Mouse (Mus musculus) B cell, adult 2 months (primary cell): ENCODE results near the gene Pex12.
"Not testable (repeated sequence)": the region's sequence is repeated elsewhere in the genome, so short reads cannot be mapped to it uniquely, and the experiment has no call there.

ENCODE experiments used
- DNase-seq, 2 experiments: peaks; one replicate each; pipeline ENCODE4 v3.0.0; 2022

Gene Pex12

DNA sequence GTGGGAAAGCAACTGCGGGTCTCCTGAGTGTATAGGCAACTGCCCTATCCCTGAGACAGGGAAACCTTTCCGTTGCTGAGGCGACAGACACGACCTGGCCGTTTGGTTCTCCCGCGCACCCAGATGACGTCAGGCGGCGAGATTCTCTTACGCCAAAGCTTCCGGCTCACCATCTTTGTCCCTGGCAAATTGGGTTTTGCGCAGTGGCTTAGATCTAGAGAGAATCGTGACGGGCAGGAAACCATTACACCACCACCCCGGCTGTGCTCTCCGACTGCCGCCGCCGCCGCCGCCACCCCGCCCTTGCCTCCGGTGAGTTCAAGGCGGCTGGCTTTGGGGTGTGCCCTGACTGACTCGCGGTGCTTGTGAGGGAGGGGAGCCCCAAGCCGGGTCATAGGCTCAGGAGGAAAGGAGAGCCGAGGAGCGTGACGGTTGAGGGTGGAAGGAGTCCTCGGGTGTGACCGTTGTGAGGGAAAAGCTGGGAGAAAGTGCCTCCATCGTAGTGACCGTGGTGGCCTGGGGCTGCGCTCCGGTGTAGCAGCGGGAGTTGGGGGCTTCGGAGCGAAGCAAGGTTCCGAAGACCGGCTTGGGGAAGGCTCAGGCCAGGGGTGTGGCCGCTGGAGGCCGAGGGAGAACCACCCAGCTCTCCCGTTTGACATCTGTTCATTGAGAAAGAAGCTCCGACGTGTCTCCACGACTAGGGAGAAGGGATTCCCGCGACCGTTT, at the start of gene Pex12:
Gene Pex12 (minus strand): TSS at position 61 of the 726 bp plus-strand sequence.
- peak; percentile 97 for DNase-seq

DNA sequence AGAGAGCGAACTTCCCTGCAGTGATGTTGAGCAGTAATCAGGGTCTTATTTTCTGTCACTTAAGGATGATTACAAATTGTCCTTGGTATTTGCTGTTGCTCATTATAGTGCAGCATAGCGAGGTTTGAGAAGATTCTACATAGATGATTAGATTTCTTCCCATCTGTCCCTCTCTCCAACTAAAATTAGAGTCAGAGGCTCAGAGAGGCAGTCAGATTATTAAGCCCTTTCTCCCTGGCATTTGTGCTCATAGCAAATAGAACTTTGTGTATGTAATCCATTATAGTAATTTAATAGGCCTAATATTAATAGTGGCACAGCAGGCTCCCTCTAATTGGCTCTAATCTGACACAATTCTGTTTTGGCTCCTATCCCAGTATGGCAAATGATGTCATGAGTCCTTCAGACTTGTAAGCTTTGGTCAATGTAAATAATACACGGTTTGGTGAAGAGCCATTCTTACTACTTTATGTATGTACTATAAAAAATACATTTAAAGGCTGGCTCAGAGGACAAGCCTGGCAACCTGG, 39.4 kb upstream of the Pex12 start:
- DNase-seq, result no peak

DNA sequence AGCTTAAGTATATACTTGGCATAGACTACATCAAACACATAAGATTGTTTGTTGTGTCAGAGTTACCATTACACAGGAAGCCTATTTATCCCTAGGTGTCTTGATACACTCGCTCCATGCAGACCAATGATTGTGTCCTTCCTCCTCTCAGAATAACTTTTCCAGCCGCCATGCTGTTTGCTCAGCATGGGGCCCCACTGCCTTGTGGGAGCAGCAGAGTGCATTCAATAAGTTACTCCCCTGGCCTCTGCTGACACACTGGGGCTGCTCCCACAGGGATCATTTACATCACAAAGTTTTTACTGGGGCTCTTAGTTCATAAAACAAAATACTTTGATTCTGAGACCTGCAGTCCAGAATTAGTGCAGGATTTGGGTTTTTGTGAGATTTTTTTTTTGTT, 37.3 kb upstream of the Pex12 start:
- no peak for DNase-seq

DNA sequence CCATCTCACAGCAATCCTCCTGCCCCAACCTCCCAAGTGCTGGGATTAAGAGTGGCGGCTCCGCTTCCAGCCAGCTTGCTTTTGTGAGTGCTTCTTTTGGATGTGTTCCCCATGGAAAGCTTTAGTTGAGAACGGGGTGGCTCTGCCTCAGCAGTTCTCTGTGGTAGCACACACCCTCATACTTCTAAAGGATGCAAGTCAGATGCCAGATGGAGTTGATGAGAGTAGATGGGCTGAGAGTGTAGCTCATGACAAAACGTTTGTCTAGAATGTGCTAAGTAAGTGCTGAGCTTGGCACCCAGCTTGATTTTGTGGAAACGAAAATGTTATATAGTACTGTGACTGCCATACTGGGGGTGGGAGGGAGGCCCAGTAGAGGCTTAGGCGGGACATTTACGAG, 33.4 kb upstream of the Pex12 start:
- DNase-seq, result no peak

DNA sequence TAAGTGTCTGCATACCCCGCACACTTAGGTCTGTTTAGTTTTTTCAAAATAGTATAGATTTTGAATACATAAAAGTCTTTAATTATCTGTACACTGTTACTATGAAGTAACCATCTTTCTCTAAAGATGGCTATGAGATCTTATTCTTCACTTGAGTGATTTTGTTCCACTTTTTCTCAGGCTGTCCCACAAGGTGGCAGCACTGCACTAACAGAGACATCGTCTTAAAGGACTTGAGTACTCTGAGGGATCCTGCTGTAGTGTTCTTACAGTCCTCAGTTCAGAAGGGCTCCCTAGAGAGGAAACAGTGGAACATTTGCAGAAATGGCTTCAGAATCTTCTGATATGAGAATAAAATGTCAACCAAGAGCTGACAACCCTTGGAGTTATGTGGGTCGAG, 25.0 kb upstream of the Pex12 start:
- DNase-seq, result peak; percentile 72

DNA sequence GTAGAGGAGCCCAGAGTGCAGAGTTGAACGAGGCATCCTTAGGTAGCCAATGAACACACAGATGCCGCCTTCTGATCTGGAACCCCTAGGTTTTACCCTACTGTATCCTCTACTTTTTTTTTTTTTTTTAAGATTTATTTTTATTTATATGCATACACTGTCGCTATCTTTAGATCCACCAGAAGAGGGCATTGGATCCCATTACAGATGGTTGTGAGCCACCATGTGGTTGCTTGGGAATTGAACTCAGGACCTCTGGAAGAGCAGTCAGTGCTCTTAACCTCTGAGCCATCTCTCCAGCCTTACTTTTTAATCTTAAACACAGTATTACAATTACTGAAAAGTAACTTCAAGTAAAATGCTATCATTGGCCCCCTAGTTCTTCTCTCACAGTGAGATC, 24.3 kb upstream of the Pex12 start:
- not testable (repeated sequence) for DNase-seq

DNA sequence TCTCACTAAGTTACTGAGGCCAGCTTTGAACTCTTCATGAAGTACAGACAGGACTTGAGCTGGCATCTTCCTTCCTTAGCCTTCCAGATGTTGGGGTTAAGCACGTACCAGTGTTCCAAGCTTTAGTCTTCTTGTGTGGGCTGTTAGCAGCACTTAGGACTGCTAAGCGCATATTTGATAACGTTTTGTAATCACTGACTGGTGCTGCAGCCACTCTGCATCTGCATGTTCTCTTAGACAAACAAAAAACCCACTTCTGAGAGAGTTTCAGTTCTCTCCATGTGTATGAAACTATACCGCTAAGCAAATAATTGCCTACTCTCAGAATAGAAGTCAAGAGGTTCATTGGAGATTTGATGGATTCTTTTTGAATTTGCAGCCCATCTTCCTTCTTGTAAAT, 16.7 kb upstream of the Pex12 start:
- DNase-seq, result no peak

DNA sequence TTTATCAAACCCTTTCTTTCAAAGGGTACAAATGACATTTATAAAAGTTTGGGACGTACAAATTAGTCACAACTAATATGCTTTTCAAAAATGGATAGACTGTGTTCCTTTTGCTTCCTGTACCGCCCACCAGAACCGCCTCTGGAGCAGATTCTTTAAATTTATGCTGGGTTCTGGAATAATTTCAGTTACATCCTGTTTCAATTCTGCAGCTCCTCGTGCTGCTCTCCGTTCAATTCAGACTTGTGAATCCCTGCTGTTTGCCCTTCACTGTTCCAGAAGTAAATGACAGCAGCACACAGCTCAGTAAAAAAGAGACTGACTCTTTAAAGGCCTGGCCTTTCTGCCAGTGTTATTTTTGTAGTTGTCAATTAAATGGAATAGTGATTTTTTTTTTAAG, 10.1 kb upstream of the Pex12 start:
- no peak for DNase-seq

DNA sequence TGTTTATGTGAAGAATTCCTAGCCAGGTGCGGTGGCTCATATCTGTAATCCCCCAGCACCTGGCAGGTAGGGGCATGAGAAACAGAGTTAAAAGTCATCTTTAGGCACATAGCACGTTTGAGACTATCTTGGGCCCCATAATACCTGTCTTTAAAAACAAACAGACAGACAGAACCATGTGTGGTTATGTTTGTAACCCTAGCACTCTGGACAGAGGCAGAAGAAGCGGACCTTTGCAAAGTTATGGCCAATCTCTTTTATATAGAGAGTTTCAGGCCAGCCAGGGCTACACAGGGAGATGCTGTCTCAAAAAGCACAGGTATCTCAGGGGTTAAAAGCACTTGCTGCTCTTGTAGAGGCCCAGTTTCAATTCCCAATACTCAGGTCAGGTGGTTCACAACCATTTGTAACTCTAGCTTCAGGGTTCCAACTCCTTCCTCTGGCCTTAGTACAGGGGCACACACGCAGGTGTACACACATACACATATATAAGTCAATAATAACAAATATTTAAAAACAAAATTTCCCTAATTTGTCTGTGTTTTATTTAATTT, 4.4 kb upstream of the Pex12 start:
- peak; percentile 6 to 16 for DNase-seq

DNA sequence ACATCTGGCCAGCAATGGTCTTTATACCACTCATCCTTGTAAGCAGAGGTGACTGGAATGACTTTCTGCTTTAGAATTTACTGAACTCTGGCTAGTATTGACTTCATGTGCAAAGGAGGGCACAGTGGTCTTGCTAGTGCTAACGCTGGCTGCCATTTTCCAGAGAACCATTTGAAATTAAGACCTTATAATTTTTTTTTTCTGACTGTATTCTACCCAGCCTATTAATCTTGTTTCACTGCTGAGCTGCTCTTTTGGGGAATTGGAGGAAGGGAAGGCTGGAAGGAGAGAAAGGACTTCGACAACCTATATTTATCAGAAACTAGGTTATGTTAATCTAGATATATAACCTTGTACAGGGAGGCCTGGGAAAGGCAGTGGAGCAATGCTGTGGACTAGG, 2.1 kb upstream of the Pex12 start:
- DNase-seq, result no peak

DNA sequence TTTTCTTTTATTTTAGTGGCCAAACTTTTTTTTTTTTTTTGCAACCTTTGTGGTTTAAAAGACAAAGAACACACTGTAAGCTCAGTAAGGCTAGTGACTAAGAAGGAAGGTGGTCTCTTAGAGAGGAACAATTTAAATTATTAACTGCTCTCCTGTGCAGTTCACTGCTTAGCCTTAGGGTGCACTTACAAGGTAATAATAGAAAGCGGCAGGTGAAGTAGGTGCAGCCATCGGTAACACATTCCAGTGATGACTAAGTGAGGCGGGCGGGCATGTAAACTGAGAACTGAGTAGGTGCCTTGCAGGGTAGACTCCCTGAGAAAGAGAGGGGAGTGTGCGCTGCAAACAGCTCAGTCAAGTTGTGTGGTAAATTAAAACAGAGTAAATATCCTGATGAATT, 1.4 kb upstream of the Pex12 start:
- peak; percentile 3 to 21 for DNase-seq

DNA sequence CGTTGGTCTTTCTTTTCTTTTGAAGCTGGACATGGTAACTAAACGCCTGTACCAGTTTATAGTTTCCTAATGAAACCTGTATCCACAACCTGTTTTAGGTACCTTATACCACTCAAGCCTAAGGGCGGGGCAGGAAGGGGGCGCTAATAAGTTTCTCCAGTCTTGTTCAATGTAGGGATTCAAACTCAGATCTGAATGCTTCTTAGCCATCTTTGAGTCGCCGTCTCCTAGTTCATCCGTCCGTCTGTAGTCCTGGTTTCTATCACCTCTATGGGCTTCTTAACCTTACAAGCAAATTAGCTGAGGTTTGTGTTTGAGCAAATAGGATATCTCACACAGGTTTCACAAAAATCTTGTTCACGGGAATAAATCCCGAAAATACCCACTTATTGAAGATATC, 262 bp downstream of the Pex12 start:
- no peak for DNase-seq

DNA sequence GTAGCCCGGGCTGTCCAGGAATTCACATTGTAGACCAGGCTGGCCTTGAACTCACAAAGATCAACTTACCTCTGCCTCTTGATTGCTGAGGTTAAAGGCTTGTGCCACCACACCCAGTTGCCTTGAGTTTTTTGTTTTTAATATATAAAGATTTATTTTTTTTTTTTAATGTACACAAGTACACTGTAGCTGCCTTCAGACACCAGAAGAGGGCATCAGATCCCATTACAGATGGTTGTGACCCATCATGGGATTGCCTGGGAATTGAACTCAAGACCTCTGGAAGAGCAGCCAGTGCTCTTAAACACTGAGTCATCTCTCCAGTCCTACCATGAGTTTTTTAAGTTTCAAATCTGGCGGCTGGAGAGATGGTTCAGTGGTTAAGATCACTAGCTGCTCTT, 955 bp downstream of the Pex12 start:
- peak in 1 of 2 experiments; percentile 4 for DNase-seq

DNA sequence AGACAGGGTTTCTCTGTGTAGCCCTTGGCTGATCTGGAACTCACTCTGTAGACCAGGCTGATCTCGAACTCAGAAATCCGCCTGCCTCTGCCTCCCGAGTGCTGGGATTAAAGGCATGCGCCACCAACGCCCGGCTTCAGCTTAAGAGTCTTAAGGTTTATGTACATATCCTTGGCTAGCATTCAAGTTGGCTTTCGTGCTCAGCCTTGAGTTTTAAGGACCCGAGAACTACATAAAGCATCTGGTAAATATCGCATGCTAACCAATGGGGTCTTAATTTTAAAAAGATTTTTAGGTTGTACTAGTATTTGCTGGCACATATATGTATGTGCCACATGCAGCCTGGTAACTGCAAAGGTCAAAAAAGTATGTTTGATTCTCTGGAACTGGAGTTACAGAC, 2.7 kb downstream of the Pex12 start:
- no peak for DNase-seq

DNA sequence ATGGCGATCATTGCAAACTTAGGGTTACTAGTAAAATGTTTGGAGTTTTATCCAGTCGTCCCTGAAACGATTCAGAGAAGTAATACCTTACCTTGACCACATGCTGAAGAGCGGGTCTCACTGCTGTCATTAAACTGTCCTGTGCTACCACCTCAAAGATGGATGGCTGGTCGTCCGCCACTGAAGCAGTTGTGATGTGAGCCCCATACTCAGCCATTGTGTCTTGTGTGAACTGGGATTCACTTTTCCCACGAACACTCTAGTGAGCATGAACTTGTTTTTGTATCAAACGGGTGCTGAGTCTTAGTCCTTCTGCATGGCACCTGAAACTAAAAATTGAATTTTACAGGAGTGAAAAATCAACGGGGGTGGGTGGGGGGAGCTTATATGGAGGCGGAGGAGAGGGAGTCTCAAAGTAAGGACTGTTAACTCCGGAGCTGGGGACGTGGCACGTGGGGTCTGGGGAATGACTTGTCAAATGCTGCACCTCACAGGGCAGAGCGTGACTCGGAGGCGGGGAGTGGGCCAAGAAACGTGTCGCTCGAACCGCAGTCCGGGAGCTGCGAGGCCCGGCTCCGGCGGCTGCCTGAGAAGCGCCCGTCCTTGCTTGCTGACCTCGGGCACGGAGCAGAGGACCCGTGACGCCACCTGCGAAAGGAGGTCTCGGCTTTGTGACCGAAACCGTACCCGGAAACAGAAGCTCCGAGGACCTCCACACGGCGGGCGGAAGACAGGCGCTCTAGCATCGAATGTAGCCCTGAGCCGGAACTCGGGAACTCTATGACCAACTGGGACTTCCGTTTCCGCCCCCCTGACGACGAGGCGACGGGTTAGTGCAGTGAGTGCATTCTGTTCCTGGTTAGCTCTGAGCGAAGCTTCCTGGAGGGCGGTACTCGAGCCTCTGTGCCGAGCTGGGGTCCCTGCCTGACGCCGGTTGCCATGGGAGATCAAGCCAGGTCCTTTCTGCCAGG, 3.9 kb downstream of the Pex12 start, which contains the start of gene Ap2b1:
Gene Ap2b1 (plus strand): TSS at position 800 of the 971 bp plus-strand sequence.
- DNase-seq, result peak; percentile 94 to 96

DNA sequence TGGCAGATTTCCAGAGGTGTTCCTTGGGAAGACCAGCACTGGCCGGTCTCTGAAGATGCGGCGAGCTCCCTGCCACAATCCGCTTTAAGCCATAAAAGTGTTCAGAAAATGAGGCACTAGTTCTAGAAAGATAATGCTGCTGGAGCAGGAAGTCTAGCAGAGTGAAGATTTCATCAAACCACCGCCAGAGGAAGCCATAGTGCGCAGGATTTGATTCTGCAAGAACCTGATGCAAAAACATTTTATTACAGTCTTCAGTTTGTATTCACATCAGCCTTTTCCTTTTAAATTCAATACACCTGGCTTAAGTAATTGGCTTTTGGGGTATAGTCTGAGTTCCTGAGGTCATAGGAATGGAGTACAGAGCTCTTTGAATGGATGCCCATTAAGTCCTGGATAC, 4.6 kb downstream of the Pex12 start:
- no peak for DNase-seq

DNA sequence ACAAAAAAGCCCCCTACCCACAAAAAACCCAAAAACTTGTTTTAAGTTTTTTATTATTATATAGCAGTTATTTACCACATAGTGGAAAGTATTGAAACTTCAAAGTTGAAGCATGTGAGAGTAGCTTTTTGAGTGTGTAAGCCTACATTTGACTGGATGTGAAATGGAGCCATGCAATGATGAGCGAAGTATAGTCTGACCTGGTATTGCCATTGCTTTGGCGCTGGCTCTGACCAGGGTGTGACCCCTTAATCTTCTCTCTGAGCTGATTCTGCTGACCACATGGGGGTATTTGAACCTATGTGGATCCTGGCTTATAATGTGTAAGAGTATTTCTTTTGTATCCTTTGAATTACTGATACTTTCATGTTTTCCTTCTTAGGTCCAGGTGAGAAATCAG, 8.3 kb downstream of the Pex12 start:
- DNase-seq, result no peak

DNA sequence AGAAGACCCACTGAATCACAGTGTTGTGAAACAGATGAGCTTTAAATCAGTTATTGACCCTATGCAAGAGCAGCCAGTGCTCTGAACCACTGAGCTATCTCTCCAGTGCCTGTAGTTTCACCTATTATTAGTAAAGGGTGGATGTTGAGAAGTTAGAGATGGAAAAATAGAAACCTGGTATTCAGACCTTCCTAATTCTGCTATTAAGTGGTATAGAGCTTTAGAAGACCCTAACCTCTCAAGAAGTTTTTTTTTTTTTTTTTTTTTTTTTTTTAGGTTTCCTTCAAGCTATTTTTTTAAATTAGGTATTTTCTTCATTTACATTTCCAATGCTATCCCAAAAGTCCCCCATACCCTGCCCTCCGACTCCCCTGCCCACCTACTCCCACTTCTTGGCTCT, 9.2 kb downstream of the Pex12 start:
- no peak for DNase-seq

DNA sequence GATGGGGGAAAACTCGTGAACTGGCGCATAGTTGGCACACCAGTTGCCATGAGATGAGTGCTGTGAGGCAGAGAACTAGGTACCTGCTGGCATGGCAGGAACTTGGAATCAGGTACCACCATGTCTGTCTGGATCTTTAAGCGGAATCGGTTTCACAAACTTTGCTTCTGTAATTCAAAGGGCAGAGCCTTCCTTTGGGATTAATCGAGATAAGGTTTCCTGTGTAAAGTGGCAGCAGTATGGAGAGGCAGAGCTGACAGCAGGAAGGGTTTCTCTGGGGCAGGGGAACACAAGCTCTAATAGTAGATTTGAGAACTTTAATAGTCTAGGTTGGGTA, 10.2 kb downstream of the Pex12 start:
- no peak for DNase-seq

DNA sequence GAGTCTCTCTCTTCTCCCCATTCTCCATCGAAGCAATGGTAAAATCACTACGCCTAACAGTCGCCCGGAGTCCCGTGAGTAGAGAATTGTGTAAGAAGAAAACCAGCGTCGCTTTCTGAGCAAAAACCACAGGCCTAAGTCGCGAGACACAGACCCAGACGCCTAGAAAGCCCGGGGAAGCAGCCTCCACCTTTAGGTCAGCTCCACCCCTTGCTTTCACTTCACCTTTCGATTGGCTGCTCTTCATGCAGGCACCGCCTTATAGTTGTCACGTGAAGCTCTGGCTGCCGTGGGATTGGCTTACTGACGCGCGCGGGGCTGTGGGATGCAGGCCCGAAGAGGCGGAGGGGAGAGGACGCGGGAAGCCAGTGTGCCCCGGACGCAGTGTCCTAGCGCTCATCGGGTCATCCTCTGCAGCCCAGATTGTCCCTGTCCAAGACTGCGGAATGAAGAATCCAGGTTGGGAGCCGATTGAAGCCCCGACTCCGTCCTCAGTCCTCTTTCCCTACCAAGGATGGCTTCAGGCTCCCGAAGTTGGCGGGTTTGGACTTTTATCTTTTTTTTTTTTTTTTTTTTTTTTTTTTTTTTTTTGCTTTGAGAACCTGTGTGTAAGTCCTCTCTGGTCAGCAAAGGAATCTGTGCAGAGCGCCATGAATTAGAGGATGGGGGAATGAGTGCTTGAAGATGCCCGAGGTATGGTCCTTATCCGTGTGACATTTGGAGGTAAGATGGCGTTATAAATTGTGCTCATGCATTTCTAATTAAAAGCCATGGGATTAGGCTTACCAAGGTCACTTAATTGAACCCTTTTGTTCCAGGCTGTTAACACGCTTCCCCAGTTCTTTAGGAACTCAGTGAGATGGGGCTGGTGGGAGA, 10.8 kb downstream of the Pex12 start:
- peak; percentile 89 to 91 for DNase-seq

DNA sequence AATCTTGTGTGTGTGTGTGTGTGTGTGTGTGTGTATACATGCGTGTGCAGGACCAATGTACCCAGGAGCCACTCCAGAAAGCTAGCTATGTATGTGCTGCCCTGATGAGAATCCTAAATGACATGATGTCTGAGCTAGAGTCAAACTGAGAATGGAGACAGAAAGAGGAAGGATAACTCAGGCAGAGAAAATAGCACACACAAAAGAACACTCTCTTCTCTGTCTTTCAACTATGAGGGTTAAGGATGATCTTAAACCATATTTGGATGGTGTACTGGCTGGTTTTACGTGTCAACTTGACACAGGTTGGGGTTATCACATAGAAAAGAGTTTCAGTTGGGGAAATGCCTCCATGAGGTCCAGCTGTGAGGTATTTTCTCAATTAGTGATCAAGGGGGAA, 12.8 kb downstream of the Pex12 start:
- DNase-seq, result no peak

DNA sequence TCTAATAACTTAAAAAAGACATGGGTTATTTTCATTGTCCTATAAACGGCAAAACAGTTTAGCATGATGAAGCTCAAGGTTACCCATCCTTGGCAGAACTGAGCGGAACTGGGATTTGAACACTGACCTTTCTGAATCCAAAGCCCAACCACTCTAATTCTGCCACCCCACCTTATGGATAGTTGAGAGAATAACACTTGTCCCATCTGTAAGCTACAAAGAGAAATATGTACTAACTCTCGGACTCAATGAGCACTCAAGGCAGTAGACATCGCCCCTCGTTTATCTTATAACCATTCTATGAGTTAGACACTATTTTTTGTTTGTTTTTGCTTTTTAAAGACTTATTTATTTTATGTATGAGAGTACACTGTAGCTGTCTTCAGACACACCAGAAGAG, 13.3 kb downstream of the Pex12 start:
- DNase-seq, result no peak

DNA sequence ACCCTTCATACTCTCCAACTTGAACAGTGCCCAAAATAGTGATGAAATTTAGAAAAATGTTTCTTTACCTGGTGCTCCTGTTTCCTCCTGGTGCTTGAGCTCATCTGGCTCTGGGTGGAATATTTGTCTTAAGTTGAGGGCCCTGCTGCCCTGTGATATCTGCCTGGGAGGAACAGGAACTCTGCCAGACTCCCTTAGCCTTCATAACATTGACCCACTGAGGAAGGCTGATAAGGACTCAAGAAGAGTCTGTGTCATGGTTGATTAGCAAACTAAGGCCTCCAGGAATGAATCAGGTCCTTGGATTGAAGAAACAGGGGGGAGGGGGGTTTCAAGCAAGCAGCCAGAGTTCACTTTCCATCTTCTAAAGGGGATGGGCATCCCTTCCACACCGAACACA, 15.8 kb downstream of the Pex12 start, which contains the start of gene Slfn14:
Gene Slfn14 (minus strand): TSS at position 161 of the 400 bp plus-strand sequence.
- no peak for DNase-seq
